Mouse (Mus musculus): ENCODE results near the gene Tsks.

Gene Tsks

GRCm38 (mm10) chr7:44975117-44975419 is 32.1 kb downstream of the Tsks start:
- DNase-seq (ENCODE audit: low spot score in 2 of 2), result no peak

DNA sequence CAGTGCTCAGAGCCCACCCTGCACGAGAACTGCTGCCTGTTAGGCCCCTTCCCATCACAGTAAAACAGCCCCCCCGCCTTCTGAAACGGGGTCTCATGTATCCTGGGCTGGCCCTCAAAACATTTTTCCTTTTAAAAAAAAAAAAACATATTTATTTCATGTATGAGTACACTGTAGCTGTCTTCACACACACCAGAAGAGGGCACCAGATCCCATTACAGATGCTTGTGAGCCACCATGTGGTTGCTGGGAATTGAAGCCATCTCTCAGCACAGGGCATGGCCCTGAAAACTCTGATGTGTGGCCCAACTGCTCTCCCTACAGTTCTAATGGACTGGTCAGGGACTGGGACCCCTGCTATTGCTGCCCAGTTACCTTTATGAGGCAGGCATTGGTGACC is 35.3 kb downstream of the Tsks start:
- no peak for DNase-seq (ENCODE audit: low spot score in 2 of 2)

GRCm38 (mm10) chr7:44981539-44981938 is 38.5 kb downstream of the Tsks start:
- DNase-seq (ENCODE audit: low spot score in 2 of 2), result no peak

- peak; percentile 68 to 92 for DNase-seq (ENCODE audit: low spot score in 2 of 2)
Measured at GRCm38 (mm10) chr7:44983085-44983484, 40.1 kb downstream of the Tsks start.

- no peak for DNase-seq (ENCODE audit: low spot score in 2 of 2)
Measured at GRCm38 (mm10) chr7:44983944-44984832, 41.2 kb downstream of the Tsks start.

DNA sequence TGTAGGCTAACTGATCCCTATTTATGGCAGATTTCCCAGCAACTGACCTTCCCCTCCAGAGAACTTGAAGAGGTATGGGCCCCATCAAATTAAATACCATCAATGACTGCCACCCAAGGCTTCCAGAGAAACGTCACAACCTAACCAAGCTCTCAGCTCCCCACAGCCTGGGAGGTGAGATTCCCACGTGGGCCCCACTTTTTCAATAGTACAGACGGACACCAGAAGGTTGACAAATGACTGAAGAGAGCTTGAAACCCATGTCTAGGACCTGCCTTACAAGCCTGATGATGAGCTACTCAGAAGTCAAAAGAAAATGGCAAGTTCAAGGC is 41.8 kb downstream of the Tsks start:
- no peak for DNase-seq (ENCODE audit: low spot score in 2 of 2)

GRCm38 (mm10) chr7:44985595-44986191 is 42.7 kb downstream of the Tsks start:
- DNase-seq (ENCODE audit: low spot score in 2 of 2), result peak; percentile 78 to 81

GRCm38 (mm10) chr7:44986192-44986878 is 43.3 kb downstream of the Tsks start, which contains the start of gene Prmt1:
TSS of gene Prmt1 (minus strand) at chr7:44986568.
- peak; percentile 96 to 99 for DNase-seq (ENCODE audit: low spot score in 2 of 2)

DNA sequence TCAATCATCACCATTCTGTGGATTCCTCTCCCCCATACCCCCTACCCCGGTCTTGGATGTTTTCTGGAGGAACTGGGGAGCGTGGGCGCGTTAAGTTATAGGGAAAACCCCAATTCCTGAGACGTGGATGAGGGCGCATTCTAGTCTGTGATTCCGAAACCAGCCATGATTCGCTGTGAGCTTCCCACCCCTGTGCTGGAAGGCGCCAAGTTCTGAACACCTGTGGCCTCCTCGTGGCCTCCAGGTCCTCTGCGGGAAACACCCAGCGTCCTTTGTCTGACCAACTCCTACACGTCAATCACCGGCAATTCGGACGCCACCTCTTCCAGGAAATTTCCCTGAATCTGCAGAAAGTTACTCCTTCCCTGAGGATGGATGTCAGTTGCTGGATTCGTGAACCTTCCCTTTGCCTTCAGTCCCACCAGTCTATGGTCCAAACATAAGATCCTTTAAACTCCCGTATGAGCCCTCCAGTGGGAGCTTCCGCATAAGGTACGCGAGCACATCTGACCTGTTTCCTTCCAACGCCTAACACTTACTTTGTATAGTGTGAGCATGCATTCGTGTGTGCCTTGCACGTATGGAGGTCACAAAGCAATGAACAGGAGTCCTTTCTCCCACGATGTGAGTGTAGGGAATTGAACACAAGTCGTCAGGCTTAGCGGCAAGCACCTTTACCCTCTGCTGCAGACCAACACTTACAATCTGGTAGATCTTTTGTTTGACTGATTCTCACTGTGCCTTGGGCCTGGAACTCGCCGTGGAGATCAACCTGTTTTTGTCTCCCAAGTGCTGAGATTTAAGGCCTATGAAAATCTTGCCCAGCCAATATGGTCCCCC is 44.1 kb downstream of the Tsks start:
- DNase-seq (ENCODE audit: low spot score in 2 of 2), result no peak

GRCm38 (mm10) chr7:44996672-44997071 is 53.7 kb downstream of the Tsks start:
- no peak for DNase-seq (ENCODE audit: low spot score in 2 of 2)

DNA sequence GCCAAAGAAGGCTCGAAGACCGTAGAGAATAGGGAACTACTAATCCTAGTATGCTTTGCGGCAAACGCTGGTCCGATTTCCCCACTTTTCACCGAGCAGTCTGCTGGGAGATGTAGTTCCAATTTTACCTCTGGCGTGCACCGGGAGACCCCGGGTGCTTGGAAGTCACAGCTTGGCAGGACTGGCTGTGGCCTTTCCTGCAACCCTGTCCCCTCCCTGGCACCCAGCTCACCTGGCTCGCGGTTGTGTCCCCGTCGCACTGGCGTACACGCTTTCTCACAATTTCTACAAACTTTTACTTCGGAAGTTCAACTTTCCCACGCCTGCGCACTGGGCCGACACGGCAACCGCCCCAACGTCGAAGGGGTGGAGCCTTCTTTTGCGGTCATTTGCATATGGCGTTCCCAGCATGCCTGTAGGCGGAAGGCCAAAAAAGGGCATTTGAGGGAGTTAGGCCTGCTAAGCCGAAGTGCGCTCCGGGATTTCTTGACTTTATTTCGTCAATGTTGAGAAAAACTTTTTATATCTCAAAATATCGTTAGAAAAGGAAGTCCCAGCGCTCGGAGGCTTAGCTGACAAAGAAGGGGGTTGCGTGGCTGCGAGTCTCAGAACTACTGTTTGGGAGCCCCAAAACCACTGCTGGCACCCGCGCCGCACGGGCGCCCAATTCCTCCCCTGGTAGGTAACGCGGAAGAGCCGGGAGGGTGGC is 54.4 kb downstream of the Tsks start, which contains the start of gene Irf3:
TSS of gene Irf3 (plus strand) at position 418 of the 709 bp plus-strand sequence.
- peak; percentile 94 to 98 for DNase-seq (ENCODE audit: low spot score in 2 of 2)

- no peak for DNase-seq (ENCODE audit: low spot score in 2 of 2)
Measured at GRCm38 (mm10) chr7:44997940-44998428, 55.0 kb downstream of the Tsks start.

DNA sequence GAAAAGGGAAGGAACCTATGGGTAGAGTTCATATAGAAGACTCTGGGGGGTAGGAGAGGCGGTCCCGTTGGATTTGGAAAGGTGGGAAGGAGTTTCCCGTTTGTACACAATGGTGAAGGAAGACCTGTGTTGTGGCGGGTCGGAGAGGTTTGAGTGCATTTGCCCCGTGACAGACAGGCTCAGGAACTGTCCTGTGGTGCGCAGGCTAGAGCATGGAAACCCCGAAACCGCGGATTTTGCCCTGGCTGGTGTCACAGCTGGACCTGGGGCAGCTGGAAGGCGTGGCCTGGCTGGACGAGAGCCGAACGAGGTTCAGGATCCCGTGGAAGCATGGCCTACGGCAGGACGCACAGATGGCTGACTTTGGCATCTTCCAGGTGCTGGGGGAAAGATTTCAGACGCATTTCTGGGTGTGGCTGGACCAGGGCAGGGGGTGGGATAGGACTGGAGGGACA is 55.5 kb downstream of the Tsks start, which contains the start of gene Bcl2l12:
TSS of gene Bcl2l12 (minus strand) at position 212 of the 455 bp plus-strand sequence.
- DNase-seq (ENCODE audit: low spot score in 2 of 2), result no peak

GRCm38 (mm10) chr7:44999753-45000152 is 56.7 kb downstream of the Tsks start:
- no peak for DNase-seq (ENCODE audit: low spot score in 2 of 2)

GRCm38 (mm10) chr7:45000539-45001114 is 57.6 kb downstream of the Tsks start:
- DNase-seq (ENCODE audit: low spot score in 2 of 2), result no peak

DNA sequence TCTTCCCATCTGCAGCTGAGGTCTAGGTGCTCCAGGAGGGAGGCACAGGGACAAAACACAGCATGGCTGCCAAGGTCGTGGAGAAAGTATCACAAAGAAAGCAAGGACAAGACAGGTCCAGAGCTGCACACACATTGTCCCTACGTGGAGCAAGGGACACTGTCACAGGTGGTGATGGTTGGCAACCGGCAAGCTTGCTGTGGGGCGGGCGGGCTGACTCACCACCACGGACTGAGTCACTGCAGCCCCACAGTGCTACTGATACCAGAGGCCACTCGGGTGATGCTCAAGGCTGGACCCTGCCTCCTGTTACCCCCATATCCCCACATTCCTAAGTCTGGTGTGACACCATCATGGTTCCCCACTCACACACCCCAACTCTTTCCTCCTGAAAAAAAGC is 59.4 kb downstream of the Tsks start:
- DNase-seq (ENCODE audit: low spot score in 2 of 2), result no peak

DNA sequence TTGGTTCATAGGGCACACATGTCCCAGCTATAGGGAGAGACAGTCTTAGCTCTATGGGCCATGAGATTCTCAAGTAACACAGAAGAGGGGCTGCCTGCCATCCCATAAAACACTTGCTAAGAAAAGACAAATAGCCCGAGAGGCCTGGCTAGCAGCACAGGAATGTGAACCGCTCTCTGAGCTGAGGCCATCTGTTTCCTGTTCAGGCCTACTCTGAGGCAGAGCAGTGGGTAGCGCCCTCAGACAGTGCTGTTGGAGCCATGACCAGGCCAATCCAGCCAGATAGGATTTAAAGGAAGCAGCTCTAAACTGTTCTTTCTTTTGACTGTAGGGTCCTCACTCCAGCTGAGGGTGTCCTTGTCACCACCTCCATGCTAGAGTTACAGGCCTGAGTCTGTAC is 61.5 kb downstream of the Tsks start:
- no peak for DNase-seq (ENCODE audit: low spot score in 2 of 2)

- no peak for DNase-seq (ENCODE audit: low spot score in 2 of 2)
Measured at GRCm38 (mm10) chr7:45005321-45005992, 62.5 kb downstream of the Tsks start.

GRCm38 (mm10) chr7:45006503-45006902 is 63.5 kb downstream of the Tsks start:
- DNase-seq (ENCODE audit: low spot score in 2 of 2), result no peak

- DNase-seq (ENCODE audit: low spot score in 2 of 2), result no peak
Measured at GRCm38 (mm10) chr7:45007141-45007540, 64.1 kb downstream of the Tsks start.

All from urinary bladder, postnatal 4 days (tissue).